Mouse (Mus musculus) heart, adult 2 months (tissue): ENCODE measurements at regions not wholly inside any gene's neighbourhood (a gene's known extent, or its start where the extent isn't known, plus 50 kb on each side); places are given as distances from the start of the nearest gene placed in this dataset.

Experiments used
- CTCF ChIP-seq: fragments of 200-600 bp; IDR thresholded peaks from 2 replicates; pipeline ENCODE4 v1.8.1; 2022; ENCODE audit warnings: antibody characterized with exemption, mild to moderate bottlenecking, moderate library complexity
- EP300 ChIP-seq: fragments of 200-500 bp; IDR thresholded peaks from 2 replicates; pipeline ENCODE4 v1.6.1; 2011; ENCODE audit warnings: low read depth, low read length, control low read depth; ENCODE audit not compliant: insufficient read depth
- POLR2A ChIP-seq: fragments of 200-500 bp; IDR thresholded peaks from 2 replicates; pipeline ENCODE4 v1.6.1; 2011; ENCODE audit warnings: mild to moderate bottlenecking, low read depth, low read length, control low read depth; ENCODE audit not compliant: insufficient read depth

- TF ChIP-seq POLR2A (no peak), CTCF (no peak), EP300 (no peak)
These were observed 208.4 kb upstream of the 4930535I16Rik start for GRCm38 (mm10) chr4:124126258-124126657.
